Mouse (Mus musculus): ENCODE measurements around the gene Smtn. TPM values are rescaled to one million over a fixed set of nuclear protein-coding genes. Genes with fewer than 3 reads are reported as not detected.

Smtn gene
- 12.7 and 12.9 TPM in 2 replicates for polyA plus RNA-seq (2015; fragmentation: Nextera tagmentation; extraction: Ambion mirVana)

DNA sequence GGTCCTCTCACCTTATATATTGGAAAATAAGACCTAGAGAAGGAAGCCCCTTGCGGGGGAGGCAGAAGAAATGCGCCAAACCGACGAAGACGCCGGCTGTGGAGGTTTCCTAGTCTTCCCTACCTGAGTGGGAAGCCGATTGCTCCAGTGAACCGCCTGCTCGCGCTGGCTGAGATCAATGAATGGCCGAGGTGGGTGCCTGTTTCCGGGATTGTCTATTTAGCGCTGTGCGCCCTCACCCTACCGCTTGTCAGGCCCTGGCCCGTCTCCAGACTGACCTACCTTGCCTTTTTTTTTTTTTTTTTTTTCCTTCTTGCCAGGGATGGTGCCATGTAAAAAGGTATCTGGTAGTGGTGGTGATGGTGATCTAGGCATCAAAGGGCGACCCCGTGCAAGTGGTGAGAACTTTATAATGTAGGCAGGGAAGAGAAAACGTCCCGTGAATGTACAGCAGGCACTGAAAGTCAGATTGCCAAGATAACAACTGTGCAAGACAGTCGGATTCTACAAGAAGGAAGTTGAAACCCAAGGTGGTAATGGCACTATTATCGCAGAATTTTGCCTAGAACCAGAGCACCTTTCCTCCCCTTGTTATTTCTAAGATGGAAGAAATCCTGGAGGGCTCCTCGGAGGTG, at the start of gene Smtn:
Gene Smtn (minus strand): TSS at position 162 of the 635 bp plus-strand sequence.
- peaks cover 36% of the 10 kb centered on the region for H3K4me1 ChIP-seq (replicated peaks)
- no peak for ATAC-seq (ENCODE audit: insufficient read depth)
- H3K4me2 ChIP-seq, result peak within 1 kb of the TSS; percentile 77
- H3K27ac ChIP-seq (replicated peaks), result no peak within 1 kb of the TSS
- H3K9ac ChIP-seq, result 0 out of 2 replicates have a peak within 1 kb of the TSS, but pooled peaks have one; percentile 21
- no peaks in the 10 kb centered on the region for H3K27me3 ChIP-seq
- 74% methylated on average over 23 of the region's 23 CpGs for WGBS (ENCODE audit: insufficient replicate concordance)
- H3K4me3 ChIP-seq (replicated peaks), result peak within 1 kb of the TSS; percentile 63
- no peaks in the 10 kb centered on the region for H3K9me3 ChIP-seq (replicated peaks)
- no peaks in the 10 kb centered on the region for H3K36me3 ChIP-seq (replicated peaks)

DNA sequence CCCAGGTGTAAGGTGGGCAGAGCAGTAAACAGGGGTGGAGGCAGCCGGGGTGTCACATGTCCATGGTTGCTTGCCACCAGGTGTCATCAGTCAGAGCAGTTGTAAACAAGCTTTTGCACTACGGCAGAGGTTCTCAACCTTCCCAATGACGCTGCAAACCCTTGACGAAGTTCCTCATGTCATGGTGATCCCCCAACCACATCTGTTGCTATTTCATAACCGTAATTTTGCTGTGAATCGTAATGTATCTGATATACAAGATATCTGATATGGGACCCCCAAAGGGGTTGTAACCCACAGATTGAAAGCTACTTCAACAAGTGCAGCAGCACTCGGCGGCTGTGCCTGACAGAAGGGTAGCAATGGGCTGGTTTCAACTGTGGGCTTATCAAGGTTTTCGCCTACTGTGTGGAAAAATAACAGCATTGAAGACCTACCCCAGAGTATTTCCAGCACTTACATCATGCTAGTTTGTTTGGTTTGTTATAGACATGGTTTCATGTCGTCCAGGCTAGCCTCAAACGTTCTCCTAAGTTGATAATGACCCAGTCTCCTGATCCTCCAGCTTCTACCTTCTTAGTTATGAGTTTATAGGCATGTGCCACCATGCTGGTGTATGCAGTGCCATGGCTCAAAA, 47.7 kb upstream of the Smtn start:
- WGBS (ENCODE audit: insufficient replicate concordance), result 58% methylated on average over 11 of the region's 11 CpGs
- Histone ChIP-seq H3K36me3 (replicated peaks) (no peaks in the 10 kb centered on the region), H3K4me1 (replicated peaks) (0 out of 2 replicates have a peak, but pooled peaks cover 3% of the 10 kb centered on the region), H3K9ac (no peak overlapping the region), H3K9me3 (replicated peaks) (no peaks in the 10 kb centered on the region), H3K4me3 (replicated peaks) (no peak overlapping the region), H3K27me3 (no peaks in the 10 kb centered on the region), H3K4me2 (no peak overlapping the region), H3K27ac (replicated peaks) (no peak overlapping the region)
- ATAC-seq (ENCODE audit: insufficient read depth), result no peak

DNA sequence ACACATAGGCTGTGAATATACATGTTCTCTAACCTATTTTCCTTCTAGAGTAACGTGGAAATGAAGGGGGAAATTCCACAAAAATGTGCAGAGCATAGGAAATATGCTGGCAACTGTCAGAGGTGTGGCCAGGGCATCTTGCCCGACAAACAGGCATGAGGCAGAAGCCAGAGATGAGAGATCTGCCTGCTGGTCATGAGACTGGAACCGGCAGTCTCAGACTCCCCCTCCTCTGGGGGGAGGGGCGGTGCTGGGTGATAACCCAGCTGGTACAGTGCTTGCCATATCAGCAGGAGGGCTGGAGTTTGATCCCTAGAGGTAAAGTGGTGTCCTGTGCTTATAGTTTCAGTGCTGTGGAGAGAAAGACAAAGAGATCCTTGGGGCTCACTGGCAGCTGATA, 46.9 kb upstream of the Smtn start:
- Histone ChIP-seq H3K27me3 (no peaks in the 10 kb centered on the region), H3K4me2 (no peak overlapping the region), H3K9ac (no peak overlapping the region), H3K4me3 (replicated peaks) (no peak overlapping the region), H3K27ac (replicated peaks) (no peak overlapping the region), H3K9me3 (replicated peaks) (no peaks in the 10 kb centered on the region), H3K36me3 (replicated peaks) (no peaks in the 10 kb centered on the region), H3K4me1 (replicated peaks) (0 out of 2 replicates have a peak, but pooled peaks cover 3% of the 10 kb centered on the region)
- WGBS (ENCODE audit: insufficient replicate concordance), result 18% methylated on average over 4 of the region's 4 CpGs
- ATAC-seq (ENCODE audit: insufficient read depth), result no peak

DNA sequence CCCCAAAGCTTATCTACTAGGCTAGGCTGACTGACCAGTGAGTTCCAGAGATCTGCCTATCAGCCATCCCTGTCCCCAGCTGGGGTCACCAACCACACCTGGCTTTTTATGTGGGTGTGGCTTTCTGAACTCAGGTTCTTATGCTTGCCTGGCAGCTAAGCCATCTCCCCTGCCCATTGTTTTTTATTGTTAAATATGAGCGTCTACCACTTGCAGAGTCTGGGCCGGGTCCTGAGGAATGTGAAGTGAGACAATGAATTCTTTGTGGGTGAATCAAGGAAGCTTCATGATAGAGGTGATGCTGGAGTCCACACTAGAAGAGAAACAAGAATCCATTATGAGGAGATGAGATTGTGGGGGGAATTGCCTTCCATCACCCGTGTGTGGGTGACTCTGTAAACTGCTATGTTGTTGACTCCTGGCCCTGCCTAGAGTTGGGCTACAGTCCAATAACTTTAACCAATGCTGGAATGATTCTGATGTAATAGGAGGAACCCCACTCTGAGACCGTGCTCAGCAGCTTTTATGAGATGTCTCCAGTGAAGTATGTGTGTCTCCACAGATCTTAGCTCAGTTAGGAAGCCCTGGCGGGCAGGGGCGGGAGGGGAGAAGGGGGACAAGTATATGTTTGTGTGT, 45.7 kb upstream of the Smtn start:
- no peak overlapping the region for H3K4me3 ChIP-seq (replicated peaks)
- H3K4me1 ChIP-seq (replicated peaks), result 0 out of 2 replicates have a peak, but pooled peaks cover 3% of the 10 kb centered on the region
- no peaks in the 10 kb centered on the region for H3K9me3 ChIP-seq (replicated peaks)
- no peaks in the 10 kb centered on the region for H3K36me3 ChIP-seq (replicated peaks)
- ATAC-seq (ENCODE audit: insufficient read depth), result no peak
- H3K27me3 ChIP-seq, result no peaks in the 10 kb centered on the region
- no peak overlapping the region for H3K27ac ChIP-seq (replicated peaks)
- WGBS (ENCODE audit: insufficient replicate concordance), result 61% methylated on average over 6 of the region's 6 CpGs
- H3K4me2 ChIP-seq, result no peak overlapping the region
- no peak overlapping the region for H3K9ac ChIP-seq

DNA sequence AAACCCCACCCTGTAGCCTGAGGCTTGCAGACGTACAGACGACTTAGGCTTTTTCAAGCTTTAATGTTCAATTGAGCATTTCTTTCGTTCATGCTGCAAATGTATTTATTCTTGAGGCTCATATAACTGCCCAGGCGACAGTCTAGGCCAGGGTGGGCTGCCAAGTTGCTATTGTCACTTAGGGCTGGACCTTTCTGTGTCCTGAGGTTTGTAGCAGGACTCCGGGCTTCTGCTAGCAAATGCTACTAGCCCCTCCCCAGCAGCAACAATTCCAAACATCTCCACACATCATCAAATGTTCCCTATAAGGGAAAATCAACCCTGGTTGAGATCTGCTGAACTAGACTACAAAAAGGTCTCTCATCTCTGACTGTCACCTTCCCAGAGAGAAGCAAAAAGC, 42.7 kb upstream of the Smtn start:
- no peak overlapping the region for H3K27ac ChIP-seq (replicated peaks)
- no peak overlapping the region for H3K4me3 ChIP-seq (replicated peaks)
- H3K4me1 ChIP-seq (replicated peaks), result 0 out of 2 replicates have a peak, but pooled peaks cover 3% of the 10 kb centered on the region
- ATAC-seq (ENCODE audit: insufficient read depth), result no peak
- WGBS (ENCODE audit: insufficient replicate concordance), result 56% methylated on average over 5 of the region's 5 CpGs
- no peak overlapping the region for H3K9ac ChIP-seq
- no peaks in the 10 kb centered on the region for H3K27me3 ChIP-seq
- no peaks in the 10 kb centered on the region for H3K9me3 ChIP-seq (replicated peaks)
- H3K4me2 ChIP-seq, result no peak overlapping the region
- H3K36me3 ChIP-seq (replicated peaks), result no peaks in the 10 kb centered on the region

DNA sequence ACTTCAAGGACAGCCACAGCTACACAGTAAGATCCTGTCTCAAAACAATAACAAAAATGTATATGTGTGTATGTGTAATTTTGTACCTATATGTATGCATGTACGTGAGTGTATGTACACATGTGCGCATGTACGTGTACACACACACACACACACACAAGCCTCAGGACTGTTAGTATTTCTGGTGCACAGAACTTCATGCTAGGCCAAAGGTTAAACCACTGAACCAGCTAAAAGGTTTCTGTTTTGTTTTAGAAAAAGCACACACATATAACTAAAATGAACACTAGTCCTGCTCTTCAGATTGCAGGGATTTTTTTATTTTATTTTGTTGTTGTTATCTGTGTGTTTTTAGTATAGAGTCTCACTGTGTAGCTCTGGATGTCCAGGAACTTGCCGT, 41.5 kb upstream of the Smtn start:
- WGBS (ENCODE audit: insufficient replicate concordance), result 74% methylated on average over 4 of the region's 4 CpGs
- no peaks in the 10 kb centered on the region for H3K4me1 ChIP-seq (replicated peaks)
- H3K27ac ChIP-seq (replicated peaks), result no peak overlapping the region
- H3K9ac ChIP-seq, result no peak overlapping the region
- no peak overlapping the region for H3K4me2 ChIP-seq
- H3K36me3 ChIP-seq (replicated peaks), result no peaks in the 10 kb centered on the region
- ATAC-seq (ENCODE audit: insufficient read depth), result no peak
- H3K27me3 ChIP-seq, result no peaks in the 10 kb centered on the region
- H3K4me3 ChIP-seq (replicated peaks), result no peak overlapping the region
- no peaks in the 10 kb centered on the region for H3K9me3 ChIP-seq (replicated peaks)

DNA sequence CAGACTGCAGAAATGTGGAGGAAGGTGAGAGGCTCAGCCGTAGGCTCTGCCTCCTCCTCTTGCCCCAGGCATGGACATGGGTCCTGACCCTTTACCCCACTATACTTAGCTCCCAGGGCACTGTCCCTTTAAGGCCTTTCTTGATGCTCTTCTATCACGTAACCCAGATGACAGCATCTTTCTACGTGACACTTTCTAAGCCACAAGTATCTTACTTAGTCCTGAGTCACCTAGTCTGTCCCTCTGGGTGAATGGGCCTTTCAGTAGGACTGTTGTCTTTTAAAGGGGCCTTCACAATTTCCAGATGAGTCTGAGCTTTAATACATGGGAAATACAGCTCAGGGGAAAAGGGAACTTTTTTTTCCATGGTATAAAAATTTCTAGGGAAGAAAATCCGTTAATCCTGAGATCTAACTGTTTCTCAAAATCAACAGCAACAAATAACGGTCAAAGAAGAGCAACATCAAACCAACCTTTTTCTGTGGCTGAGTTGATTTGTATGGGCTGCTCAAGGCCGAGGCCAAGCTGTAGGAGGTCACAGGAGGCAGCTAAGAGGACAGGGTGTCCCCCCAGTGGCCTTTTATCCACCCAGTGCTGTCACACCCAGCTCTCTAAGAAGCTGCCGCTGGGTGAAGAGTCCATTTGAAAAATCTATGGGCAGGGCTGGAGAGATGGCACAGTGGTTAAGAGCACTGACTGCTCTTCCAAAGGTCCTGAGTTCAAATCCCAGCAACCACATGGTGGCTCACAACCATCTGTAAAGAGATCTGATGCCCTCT, 40.1 kb upstream of the Smtn start:
- no peak for ATAC-seq (ENCODE audit: insufficient read depth)
- Histone ChIP-seq H3K9me3 (replicated peaks) (no peaks in the 10 kb centered on the region), H3K4me2 (no peak overlapping the region), H3K27me3 (no peaks in the 10 kb centered on the region), H3K9ac (no peak overlapping the region), H3K36me3 (replicated peaks) (no peaks in the 10 kb centered on the region), H3K4me1 (replicated peaks) (0 out of 2 replicates have a peak, but pooled peaks cover 1% of the 10 kb centered on the region), H3K4me3 (replicated peaks) (no peak overlapping the region), H3K27ac (replicated peaks) (no peak overlapping the region)
- WGBS (ENCODE audit: insufficient replicate concordance), result 46% methylated on average over 7 of the region's 7 CpGs

DNA sequence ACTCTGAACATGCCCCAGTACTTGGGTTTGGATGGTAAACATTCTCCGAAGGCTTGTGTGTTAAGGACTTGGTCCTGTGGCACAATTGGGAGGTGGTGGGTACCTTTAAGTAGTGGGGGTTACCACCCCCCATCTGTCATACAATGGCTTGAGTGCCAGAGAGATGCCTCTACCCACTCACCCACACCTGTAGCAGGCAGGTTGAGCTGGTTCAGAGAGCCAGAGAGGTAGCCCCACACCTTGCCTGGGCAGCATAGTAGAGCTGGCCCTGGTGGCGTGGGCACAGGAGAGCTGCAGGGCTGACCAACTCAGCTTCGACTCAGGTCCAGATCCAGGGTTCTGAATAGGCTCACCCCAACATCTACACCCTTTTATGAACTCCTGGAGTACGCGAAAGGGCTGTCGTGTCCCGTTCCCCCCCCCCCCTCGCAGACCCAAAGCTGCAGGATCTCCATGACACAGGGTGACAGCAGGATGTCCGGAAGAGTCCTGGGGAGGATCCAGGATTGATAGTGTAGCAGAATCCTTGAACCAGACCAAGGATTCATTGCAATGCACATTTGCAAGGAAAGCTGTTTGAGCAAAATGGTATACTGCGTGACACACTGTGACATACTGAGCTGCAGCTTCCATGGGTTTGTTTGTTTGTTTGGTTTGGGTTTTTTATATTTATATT, 37.8 kb upstream of the Smtn start:
- peaks cover 19% of the 10 kb centered on the region for H3K4me1 ChIP-seq (replicated peaks)
- ATAC-seq (ENCODE audit: insufficient read depth), result no peak
- WGBS (ENCODE audit: insufficient replicate concordance), result 69% methylated on average over 10 of the region's 10 CpGs
- no peaks in the 10 kb centered on the region for H3K9me3 ChIP-seq (replicated peaks)
- no peaks in the 10 kb centered on the region for H3K27me3 ChIP-seq
- H3K9ac ChIP-seq, result no peak overlapping the region
- no peaks in the 10 kb centered on the region for H3K36me3 ChIP-seq (replicated peaks)
- no peak overlapping the region for H3K4me2 ChIP-seq
- no peak overlapping the region for H3K27ac ChIP-seq (replicated peaks)
- no peak overlapping the region for H3K4me3 ChIP-seq (replicated peaks)

DNA sequence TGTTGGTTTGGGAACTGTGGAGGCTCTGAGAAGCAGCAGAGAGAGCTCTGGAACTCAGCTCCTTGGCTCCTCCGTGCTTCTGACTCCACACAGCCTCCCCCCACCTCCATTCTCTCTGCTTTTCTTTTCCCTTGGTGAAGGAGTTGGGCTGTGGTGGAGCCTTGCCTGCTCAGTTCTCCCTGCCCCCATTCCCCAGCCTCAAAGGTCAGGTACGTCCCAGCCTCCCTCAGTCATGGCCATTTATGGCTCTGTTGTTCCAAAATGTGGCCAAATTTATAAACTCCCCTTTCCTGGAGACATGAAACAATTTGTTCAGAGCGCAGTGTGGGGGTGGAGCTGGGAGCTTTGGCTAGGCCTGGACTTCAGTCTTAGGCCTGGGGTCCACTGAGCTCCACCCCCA, 34.8 kb upstream of the Smtn start:
- Histone ChIP-seq H3K27ac (replicated peaks) (peak overlapping the region; percentile 41; the same call in 1 of the 2 replicates), H3K36me3 (replicated peaks) (no peaks in the 10 kb centered on the region), H3K9me3 (replicated peaks) (no peaks in the 10 kb centered on the region), H3K27me3 (no peaks in the 10 kb centered on the region), H3K9ac (no peak overlapping the region), H3K4me2 (no peak overlapping the region), H3K4me3 (replicated peaks) (no peak overlapping the region), H3K4me1 (replicated peaks) (peaks cover 29% of the 10 kb centered on the region)
- 52% methylated on average over 3 of the region's 3 CpGs for WGBS (ENCODE audit: insufficient replicate concordance)
- no peak for ATAC-seq (ENCODE audit: insufficient read depth)

DNA sequence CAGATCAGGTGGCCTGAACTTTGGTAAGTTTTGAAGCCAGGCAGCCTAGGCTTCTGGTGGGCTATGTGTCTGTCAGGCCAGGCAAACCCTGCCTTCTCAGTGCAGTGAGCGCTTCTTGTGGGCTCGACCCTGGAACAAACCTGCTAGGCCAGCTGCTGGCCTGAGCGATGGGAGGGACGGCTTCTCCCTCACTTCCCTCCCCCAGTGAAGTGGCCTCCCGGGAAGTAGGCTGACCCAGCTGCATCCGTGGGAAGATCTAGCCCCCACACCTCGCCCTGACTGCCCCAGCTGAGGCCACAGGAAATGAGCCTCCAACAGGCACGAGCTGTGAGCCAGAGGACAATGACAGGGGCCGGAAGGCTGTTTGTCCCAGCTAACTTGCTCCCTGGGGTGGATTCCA, 32.7 kb upstream of the Smtn start:
- Histone ChIP-seq H3K27me3 (no peaks in the 10 kb centered on the region), H3K9ac (no peak overlapping the region), H3K9me3 (replicated peaks) (no peaks in the 10 kb centered on the region), H3K36me3 (replicated peaks) (no peaks in the 10 kb centered on the region), H3K4me3 (replicated peaks) (no peak overlapping the region), H3K4me1 (replicated peaks) (peaks cover 29% of the 10 kb centered on the region), H3K27ac (replicated peaks) (peak overlapping the region; percentile 41), H3K4me2 (no peak overlapping the region)
- whole genome bisulfite sequencing (ENCODE audit: insufficient replicate concordance), result 11% methylated on average over 9 of the region's 9 CpGs
- peak; percentile 52; the same call in 1 of the 2 replicates for ATAC-seq (ENCODE audit: insufficient read depth)

Data from liver, embryonic 15.5 days (tissue).